Mouse (Mus musculus) stomach, postnatal 0 days (tissue): ENCODE data around the gene Ryr2.

Experiments
- CTCF ChIP-seq: IDR thresholded peaks from 2 replicates; pipeline ENCODE4 v1.5.1; 2016; ENCODE audit warnings: antibody characterized with exemption, low read depth, mild to moderate bottlenecking, moderate library complexity
- EP300 ChIP-seq: optimal IDR thresholded peaks from 2 replicates; pipeline ENCODE3; 2016; ENCODE audit warnings: antibody characterized with exemption

GRCm38 (mm10) chr13:12008995-12009689, 97.6 kb downstream of the Ryr2 start:
- no peak for TF ChIP-seq CTCF
- TF ChIP-seq EP300, result no peak
